Mouse (Mus musculus): ENCODE data around the gene Abca2. TPM values are rescaled to one million over a fixed set of nuclear protein-coding genes. Genes with fewer than 3 reads are reported as not detected.
"Not testable (repeated sequence)": the region's sequence is repeated elsewhere in the genome, so short reads cannot be mapped to it uniquely, and the experiment has no call there.

Abca2 gene
- total RNA-seq (2021) = 100 to 1,000 TPM; 107 to 118 TPM
- long read RNA-seq, partial matches to known transcripts = 54 of 60 reads
- long read RNA-seq, other reads (novel, unspliced or antisense) = 6 of 60 reads

DNA sequence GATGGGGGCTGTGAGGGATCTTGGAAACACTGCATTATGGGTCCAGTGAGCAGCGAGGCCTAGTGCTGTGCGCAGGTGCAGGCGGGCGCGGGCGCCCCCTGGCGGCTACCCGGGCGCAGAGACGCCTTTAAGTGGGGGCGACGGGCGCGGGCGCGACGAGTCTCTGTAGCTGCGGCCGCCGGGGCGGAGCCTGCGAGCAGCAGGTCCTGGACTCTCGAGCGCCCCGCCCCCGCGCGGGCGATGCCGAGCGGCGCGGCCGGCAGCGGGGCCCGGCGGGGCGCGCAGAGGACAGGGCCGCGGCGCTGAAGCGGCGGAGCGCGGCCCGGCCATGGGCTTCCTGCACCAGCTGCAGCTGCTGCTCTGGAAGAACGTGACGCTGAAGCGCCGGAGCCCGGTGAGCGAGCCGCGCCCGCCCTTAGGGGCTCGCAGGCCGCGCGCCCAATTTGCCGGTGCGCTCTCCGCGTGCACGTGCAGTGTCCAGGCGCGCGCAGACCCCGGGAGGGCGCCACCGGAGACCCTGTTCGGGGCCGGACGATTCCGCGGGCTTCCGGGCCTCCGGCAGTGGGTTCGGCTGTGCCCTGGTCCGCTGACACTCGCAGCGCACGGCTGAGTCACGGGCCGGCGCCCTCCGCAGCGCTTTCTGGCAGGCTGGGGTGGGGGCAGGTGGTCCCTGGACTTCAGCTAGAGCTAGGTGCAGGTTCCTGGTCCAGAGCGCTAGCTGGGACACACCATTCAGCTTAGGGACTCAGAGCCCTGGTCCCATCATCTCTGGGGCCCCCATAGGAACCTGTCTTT, at the start of gene Abca2:
Abca2 (plus strand) TSS at position 262 of the 795 bp plus-strand sequence.
- peak; percentile 94 to 98 for DNase-seq (ENCODE audit: low spot score in 2 of 2)

DNA sequence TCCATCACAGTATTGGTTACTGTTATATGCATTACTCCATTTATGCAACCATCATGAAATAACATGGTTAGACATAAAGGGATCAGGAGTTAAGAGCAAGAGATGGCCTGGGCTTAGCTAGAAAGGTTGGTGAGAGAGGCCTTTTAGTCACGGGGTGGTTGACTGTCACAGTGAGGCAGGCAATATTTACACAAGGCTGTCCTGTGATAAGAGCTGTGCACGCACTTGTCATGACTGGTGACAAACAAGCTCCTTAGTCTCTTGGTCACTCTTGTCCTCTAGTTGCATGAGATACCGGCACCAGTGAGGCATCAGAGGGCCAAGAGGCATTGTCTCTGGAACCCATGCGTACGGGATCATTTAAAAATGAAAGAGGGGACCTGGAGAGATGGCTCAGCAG, 44.0 kb upstream of the Abca2 start:
- no peak for DNase-seq (ENCODE audit: low spot score in 2 of 2)

DNA sequence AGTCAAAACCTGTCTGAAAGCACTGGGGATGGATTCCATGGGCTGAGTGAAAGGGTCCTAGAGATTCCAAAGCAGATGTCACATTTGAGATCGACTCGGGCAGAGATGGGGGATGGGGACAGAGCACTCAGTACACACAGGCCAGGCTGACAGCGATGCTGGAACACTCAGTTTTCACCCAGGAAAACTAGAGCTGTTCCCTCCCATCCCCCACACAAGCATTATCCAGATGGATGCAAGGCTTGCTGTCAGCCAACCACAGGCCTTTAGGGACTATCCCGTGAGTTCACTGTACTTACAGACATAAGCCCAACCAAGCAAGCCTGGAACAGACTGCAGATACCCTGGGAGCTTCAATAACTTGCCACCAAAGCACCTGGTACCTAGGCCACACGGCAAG, 37.2 kb upstream of the Abca2 start:
- DNase-seq (ENCODE audit: low spot score in 2 of 2) = no peak

DNA sequence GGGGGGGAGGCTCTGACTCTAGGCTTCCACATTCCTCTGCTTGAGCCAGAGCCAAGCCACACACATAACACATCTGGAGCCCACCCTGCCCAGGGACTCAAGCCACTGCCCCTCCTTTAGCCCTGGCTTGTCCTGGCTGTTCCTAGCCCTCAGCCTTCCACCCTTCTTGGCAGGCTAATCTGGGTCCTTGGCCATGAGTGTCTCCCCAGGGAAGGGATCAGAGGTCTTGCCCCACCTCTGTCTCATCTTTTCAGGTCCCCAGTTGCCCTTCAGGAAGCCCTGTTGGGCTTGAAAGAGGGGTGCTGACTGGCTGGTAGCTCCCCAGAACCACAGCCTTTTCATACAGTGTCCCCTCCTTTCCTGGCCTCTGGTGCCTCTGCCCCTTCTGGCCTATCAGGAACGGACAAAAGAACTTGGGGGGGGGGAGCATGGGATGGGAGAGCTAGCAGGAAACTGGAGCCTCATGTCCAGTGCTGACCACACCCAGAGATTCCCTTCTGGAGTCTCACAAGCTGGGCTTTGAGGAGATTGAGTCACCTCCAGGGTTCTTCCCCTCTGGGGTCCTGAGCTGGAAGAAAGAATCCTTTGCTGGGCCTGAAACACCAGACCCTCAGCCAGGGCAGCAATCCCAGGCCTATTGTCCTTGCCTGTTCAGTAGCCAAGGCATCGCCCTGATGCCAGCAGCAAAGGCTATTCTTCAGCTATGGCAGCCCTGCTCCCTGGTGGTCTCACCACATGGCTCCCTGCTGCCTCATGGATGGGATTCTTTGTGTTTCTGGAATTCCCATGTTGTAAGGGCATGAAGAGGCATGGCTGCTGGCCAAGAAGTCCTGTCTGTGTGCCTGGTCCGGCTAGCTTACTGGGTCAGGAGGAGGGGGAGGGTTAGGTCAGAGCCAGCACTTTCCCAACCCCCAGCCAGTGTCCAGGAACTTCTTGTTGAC, 34.0 kb upstream of the Abca2 start:
- DNase-seq (ENCODE audit: low spot score in 2 of 2) = peak; percentile 68 to 76

DNA sequence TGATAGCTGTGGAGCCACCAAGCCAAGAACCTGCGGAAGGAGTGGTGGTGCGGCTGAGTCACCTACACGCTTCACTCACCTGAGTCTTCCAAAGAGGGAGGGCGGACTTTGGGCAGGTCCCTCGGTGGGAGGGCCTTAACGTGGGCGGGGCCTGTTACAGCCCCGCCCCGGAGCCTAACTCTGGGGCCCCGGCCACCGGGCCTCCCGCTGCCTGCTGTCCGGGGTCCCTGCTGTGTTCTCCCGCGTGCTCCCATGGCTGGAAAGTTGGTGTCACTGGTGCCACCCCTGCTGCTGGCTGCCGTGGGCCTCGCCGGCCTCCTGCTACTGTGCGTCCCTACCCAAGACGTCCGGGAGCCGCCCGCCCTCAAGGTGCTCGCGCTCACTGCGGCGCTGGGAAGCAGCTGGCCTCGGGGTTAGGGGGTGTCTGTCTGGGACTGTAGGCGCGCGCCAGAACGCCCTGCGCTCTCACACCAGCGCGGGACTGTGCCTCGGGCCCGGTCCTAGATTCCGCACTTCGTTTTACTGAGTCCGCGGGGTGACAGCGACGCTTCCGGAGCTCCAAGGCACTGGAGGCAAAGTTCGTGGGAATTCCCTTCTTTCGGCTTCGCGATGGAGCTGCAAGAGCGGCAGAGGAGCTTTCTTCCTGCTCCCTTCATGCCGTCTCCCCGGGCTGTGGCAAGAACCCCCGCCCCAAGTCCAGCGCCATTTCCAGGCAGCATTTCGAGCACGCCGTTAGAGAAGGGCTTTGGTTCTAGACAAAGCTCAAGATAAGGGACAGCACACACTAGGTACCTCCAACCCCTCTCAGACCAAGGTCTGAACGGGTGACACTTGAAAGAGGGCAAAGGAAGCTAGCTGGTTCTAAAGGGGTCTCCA, 32.5 kb upstream of the Abca2 start, which contains the start of gene Entpd2:
Entpd2 (plus strand) TSS at position 154 of the 876 bp plus-strand sequence.
- peak in 1 of 2 experiments; percentile 37 for DNase-seq (ENCODE audit: low spot score in 2 of 2)

DNA sequence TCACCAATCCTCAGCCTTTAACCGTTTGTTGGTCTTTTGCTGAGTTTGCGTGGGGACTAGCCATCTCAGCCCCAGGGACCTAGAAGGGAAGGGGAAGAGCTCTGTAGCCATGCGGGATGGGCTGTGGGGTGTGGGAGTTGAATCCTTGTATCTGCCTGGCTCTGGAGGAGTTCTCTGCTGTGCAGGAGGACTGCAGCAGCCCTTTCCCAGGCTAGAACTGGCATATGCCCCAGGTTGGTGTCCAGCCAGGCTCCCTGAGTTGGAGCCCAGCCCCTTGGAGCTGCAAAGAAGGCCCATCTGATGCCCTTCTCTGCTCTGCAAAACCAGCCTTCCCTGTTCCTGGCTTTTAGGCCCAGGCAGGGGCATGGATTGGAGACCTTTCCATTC, 31.9 kb upstream of the Abca2 start:
- DNase-seq (ENCODE audit: low spot score in 2 of 2) = peak; percentile 55 to 75

DNA sequence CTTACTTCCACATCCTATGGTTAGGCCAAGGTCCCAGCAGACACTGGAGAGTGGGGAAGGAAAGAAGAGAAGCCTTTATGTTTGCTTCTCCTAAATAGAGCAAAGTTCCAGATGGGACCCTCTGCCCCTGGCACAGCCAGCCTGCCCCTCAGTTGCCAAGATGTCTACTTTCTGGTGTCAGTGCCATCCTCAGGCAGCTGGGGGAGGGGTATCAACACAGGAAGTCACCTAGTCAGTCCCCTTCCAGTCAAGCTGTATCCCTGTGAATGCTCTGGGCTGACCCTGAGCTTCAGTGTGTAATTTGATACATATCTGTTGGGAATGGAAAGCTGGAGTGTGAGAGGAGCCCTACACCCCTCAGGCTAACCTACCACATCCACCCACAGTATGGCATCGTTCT, 31.5 kb upstream of the Abca2 start:
- DNase-seq (ENCODE audit: low spot score in 2 of 2) = no peak

DNA sequence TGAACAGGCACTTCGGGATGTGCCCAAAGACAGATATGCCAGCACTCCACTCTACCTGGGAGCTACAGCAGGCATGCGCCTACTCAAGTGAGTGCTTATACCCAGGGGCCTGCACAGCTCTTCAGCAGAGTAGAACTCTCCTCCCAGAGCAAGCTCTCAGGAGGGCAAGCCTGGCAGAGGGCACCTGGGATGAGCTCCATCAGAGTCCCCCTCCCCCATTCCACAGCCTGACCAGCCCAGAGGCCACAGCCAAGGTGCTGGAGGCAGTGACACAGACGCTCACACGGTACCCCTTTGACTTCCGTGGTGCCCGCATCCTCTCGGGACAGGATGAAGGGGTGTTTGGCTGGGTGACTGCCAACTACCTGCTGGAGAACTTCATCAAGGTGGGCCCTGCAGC, 30.4 kb upstream of the Abca2 start:
- no peak for DNase-seq (ENCODE audit: low spot score in 2 of 2)

DNA sequence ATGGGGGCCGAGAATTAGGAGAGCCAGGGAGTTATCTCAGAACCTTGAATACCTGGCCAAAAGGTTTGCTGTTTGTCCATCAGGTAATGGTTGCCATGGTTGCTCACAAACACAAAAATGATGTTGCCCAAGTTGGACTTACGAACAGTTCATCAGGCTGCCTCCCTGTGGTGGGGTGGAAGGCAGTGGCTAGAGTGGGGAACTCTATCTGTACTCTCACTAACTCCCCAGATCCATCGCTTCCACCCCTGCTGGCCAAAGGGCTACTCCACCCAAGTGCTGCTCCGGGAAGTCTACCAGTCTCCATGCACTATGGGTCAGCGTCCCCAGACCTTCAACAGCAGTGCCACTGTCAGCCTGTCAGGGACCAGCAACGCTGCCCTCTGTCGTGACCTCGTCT, 29.5 kb upstream of the Abca2 start, which contains the start of gene Npdc1:
Npdc1 (plus strand) TSS at position 301 of the 400 bp plus-strand sequence.
- DNase-seq (ENCODE audit: low spot score in 2 of 2) = no peak

DNA sequence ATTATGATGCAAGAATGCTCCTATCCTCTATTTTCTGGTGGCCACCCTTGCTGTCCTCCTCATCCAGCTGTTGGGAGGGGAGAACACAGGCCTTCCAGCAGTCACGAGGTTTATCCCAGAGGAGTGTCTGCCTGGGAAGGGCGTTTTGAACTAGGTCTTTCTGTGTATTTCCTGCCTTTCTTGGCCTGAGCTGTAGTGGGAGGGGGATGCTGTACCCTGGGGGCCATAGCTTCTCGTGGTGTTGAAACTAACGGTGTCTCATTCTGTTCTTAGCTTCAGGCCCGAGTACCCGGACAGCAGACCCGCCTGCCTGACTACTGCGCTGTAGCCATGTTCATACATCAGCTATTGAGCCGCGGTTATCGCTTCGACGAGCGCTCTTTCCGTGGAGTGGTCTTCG, 28.2 kb upstream of the Abca2 start:
- no peak for DNase-seq (ENCODE audit: low spot score in 2 of 2)

DNA sequence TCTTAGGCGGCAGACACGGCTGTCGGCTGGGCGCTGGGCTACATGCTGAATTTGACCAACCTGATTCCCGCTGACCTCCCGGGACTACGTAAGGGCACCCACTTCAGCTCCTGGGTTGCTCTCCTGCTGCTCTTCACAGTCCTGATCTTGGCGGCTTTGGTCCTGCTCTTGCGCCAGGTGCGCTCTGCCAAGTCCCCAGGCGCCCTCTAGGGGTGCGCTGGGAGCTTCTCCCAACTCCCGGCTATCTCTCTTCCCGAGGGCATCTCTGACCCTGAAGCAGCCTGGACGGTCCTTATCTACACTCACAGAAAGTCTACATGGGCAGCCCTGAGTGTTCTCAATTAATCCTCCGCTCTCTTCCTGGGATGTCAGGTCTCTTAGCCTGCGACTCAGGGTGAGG, 27.7 kb upstream of the Abca2 start:
- DNase-seq (ENCODE audit: low spot score in 2 of 2) = peak; percentile 57 to 74

DNA sequence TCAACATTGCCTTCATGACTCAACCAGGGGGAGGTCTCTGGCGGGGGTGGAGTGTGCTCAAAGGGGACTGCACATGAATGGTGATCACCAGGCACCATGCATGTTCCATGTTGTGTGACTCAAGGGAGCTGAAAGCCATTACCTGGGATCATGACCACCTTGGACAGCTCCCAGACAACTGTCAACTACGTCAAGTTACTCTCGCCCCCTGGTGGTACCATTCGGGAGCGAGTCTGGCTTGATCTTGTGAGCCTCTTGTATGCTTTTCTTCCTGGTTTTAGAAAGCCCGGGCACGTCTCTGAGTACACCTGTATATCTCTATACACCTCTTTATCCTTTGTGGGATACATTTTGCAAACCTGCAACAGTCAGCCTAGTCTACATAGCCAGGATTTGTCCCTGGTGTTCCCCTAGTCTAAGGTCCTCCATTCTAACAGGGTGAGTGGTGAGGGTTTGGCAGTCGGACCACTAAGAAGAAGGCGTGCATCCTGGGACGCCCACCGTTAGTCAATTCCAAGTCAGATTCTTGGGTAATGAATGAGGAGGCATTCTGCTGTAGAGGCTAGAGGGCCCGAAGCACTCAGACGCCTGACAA, 26.0 kb upstream of the Abca2 start:
- peak; percentile 85 to 88 for DNase-seq (ENCODE audit: low spot score in 2 of 2)

DNA sequence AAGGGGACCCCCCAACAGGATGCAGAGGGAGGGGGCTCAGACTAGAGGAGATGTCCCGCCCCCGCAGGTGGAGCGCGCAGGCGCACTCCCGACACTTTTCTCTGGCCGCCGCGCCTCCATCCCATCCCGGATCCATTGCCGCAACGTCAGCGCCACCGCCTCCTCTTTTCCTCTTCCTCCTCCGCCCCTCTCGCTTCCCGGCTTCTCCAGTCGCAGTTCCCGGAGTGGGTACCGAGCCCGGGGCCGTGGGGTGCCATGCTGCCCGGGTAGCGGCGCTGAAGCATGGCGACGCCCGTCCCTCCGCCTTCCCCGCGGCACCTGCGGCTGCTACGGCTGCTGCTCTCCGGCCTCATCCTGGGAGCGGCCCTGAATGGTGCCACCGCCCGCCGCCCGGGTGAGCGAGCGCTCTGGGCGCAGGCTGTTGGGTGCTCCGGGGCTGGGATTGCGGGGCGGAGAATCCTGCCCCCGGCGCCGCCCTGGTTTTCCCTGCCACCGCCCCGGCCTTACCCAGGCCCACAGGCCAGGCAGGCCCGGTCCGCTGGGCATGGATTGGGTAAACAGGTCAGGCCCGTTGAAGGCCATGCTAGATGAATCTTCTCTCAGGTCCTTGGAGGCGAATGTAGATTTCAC, 25.4 kb upstream of the Abca2 start:
- peak; percentile 89 to 93 for DNase-seq (ENCODE audit: low spot score in 2 of 2)

DNA sequence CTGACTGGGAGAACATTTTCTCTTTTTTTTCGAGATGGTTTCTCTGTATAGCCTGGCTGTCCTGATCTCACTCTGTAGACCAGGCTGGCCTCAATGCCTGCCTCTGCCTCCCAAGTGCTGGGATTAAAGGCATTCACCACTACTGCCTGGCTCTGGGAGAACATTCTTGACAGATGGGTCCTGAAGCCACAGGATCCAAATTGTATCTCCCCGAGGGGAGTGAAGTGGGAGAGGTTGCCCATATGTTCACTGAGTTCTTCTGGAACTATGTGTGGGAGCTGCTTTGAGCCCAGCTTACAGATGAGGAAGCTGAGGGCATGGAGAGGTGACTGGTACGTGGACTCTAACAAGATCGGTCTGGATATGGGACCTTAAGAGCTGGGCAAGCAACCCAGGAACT, 24.5 kb upstream of the Abca2 start:
- DNase-seq (ENCODE audit: low spot score in 2 of 2) = no peak

DNA sequence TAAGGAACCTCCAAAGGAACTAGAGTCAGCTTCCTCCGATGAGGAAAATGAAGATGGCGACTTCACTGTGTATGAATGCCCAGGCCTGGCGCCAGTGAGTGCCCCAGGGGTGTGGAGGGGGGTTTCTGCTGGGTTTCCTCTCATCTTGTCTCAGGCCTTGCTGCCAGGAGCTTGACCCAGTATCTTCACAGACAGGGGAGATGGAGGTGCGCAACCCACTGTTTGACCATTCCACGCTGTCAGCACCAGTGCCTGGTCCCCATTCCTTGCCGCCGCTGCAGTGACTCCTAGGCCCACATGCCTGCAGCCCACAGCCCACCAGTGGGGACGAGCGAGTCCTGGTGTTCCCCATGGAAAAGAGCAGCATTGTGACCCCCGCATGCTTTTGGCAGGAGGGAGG, 19.6 kb upstream of the Abca2 start:
- DNase-seq (ENCODE audit: low spot score in 2 of 2) = no peak

DNA sequence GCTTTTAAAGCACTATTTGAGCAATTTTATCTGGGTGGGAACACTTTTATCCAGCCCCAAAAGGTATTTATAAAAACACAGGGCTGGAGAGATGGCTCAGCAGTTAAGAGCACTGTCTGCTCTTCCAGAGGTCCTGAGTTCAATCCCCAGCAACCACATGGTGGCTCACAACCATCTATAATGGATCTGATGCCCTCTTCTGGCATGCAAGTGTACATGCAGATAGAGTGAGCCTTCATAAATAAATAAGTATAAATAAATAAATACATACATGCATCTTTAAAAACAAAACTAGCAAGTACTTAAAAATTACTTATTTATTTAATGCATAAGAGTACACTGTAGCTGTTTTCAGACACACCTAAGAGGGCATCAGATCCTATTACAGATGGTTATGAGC, 15.1 kb upstream of the Abca2 start:
- not testable (repeated sequence) for DNase-seq (ENCODE audit: low spot score in 2 of 2)

DNA sequence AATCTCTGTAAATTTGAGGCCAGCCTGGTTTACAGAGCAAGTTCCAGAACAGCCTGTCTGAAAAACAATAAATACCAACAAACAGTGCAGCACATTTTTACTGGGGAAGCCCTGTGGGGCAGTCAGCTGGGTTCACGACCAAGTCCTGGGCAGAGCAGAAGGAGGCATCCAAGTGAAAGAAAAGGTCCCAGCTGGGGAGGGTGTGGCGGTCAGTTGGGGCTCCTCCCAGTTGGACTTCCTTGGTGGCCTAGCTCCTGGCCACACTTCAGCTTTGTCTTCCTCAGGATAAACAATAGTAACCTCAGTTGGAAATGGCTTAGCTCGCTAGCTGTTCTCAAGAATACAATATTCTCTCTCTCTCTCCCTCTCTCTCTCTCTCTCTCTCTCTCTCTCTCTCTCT, 11.1 kb upstream of the Abca2 start:
- no peak for DNase-seq (ENCODE audit: low spot score in 2 of 2)

DNA sequence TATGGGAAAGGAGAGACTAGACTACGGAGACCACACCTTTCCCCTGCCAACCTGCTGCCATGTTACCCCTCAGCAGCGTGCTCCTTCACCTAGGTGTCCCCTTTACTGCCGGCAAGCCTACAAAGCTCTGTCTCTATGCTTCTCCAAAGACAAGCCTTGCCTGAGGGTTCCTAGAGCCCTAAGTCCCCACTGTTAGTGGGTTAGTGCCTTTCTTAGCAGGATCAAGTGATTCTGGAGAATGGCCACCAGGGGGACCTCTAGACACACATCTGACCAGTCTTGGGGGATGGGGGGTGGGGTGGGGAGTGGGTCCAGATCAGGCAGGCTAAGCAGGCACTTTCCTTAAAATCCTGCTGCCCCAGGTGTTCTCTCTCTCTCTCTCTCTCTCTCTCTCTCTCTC, 6.6 kb upstream of the Abca2 start:
- DNase-seq (ENCODE audit: low spot score in 2 of 2) = peak; percentile 49 to 67

DNA sequence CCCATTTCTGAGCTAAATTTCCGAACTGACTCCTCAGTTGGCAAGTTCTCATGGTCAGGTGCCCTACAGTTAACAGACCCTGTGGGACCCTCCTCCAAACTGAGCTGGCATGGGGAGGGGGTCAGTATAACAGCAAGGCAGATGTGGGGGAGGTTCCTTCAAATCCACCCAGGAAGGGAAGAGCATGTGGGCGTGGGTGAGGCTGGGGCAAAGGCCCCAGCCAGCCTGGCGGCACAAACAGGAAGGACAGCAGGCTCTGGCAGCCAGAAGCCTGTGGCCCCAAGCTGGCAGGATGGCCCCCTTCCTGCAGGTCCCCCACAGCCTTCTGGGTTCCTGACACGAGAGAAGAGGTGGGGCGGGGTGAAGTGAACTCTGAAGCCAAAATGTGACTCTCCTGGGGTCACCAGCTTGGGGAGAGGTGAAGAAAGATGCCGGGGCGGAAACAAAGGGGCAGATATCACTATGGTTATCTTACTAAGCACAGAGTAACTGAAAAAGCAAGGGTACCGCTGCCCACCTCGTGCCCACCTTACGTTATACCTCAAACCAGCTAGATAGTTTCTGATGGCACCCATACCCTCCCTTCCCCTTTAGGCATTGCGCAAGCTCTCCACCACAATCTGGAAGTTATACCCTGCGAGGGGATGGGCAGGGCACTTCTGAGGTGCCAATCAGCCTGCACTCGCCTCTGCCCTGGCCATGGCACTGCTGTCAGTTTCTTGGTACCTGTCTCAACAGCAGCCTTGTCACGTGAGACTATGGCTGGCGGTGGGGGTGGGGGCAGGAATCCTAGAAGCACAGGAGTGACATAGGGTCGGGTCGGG, 5.7 kb upstream of the Abca2 start, which contains the start of gene Fut7:
Fut7 (plus strand) TSS at position 681 of the 824 bp plus-strand sequence.
- DNase-seq (ENCODE audit: low spot score in 2 of 2) = no peak
